Mouse (Mus musculus) liver, embryonic 14.5 days (tissue): ENCODE measurements around the gene Cnppd1. TPM values are rescaled to one million over a fixed set of nuclear protein-coding genes. Genes with fewer than 3 reads are reported as not detected.

ENCODE experiments used
- ATAC-seq: fragments of 200-750 bp; cut with Nextera tagmentation; 2 replicates; pipeline ENCODE4 v1.8.0; 2017; ENCODE audit warnings: moderate number of reproducible peaks, mild to moderate bottlenecking, moderate library complexity; ENCODE audit not compliant: insufficient read depth
- DNase-seq, 3 experiments: peaks; one replicate each; pipeline ENCODE4 v3.0.0-alpha.2; 2012 to 2013; ENCODE audit warnings: low read depth in 3 of 3, low spot score in 3 of 3
- H3K27ac ChIP-seq: fragments of 300-500 bp; sonication (generic); 2 replicates; pipeline ENCODE4 v1.5.1; 2014; ENCODE audit warnings: moderate library complexity, mild to moderate bottlenecking, control low read depth, inconsistent platforms
- H3K27me3 ChIP-seq: fragments of 300-500 bp; sonication (generic); 2 replicates; pipeline ENCODE4 v1.6.1; 2014; ENCODE audit warnings: mild to moderate bottlenecking, low read length, moderate library complexity; ENCODE audit not compliant: control insufficient read depth, insufficient read depth
- H3K36me3 ChIP-seq: fragments of 300-500 bp; sonication (generic); replicated peaks from 2 replicates; pipeline ENCODE4 v1.6.1; 2014; ENCODE audit warnings: low read depth; ENCODE audit not compliant: control insufficient read depth, insufficient read depth
- H3K4me1 ChIP-seq, 2 experiments: fragments of 200-500 bp in 1 of 2; fragments of 300-500 bp in 1 of 2; sonication (generic) in 1 of 2; replicated peaks; 2 replicates each; pipeline ENCODE4 v1.6.1; 2012 to 2014; ENCODE audit warnings: antibody characterized with exemption in 1 of 2, inconsistent platforms in 1 of 2, low read length in 1 of 2; ENCODE audit not compliant: control insufficient read depth in 2 of 2, insufficient read depth in 2 of 2
- H3K4me2 ChIP-seq: fragments of 300-500 bp; sonication (generic); 2 replicates; pipeline ENCODE4 v1.6.1; 2014; ENCODE audit warnings: low read depth, mild to moderate bottlenecking, control low read depth, moderate library complexity
- H3K4me3 ChIP-seq, 2 experiments: fragments of 200-500 bp in 1 of 2; fragments of 300-500 bp in 1 of 2; sonication (generic) in 1 of 2; 2 replicates each; pipeline ENCODE4 v1.5.1; 2012 to 2014; ENCODE audit warnings: low read depth in 2 of 2, low read length in 2 of 2, mild to moderate bottlenecking in 2 of 2, control low read depth in 1 of 2, inconsistent platforms in 1 of 2, moderate library complexity in 1 of 2; ENCODE audit not compliant: insufficient read depth in 1 of 2
- H3K9ac ChIP-seq: fragments of 300-500 bp; sonication (generic); replicated peaks from 2 replicates; pipeline ENCODE4 v1.6.1; 2014; ENCODE audit warnings: mild to moderate bottlenecking, control low read depth, moderate library complexity
- H3K9me3 ChIP-seq: fragments of 300-500 bp; sonication (generic); 2 replicates; pipeline ENCODE4 v1.6.1; 2016; ENCODE audit warnings: low read length, mixed read lengths; ENCODE audit not compliant: control insufficient read depth
- CTCF ChIP-seq: IDR thresholded peaks from 2 replicates; pipeline ENCODE4 v1.5.1; 2016; ENCODE audit warnings: antibody characterized with exemption, low read depth, control low read depth
- EP300 ChIP-seq: IDR thresholded peaks from 2 replicates; pipeline ENCODE4 v1.6.1; 2016; ENCODE audit warnings: antibody characterized with exemption, low read depth
- WGBS: fragments of 180-500 bp; shearing (Covaris S2); extraction: QIAGEN DNeasy Blood & Tissue Kit; methylation state at CpG from one replicate; pipeline ENCODE4 v1.1.7; 2014; ENCODE audit not compliant: insufficient replicate concordance; 5-methylcytosine and 5-hydroxymethylcytosine counted together
- polyA plus RNA-seq, 2 experiments: library from polyadenylated mRNA; depleted of rRNA in 1 of 2; stranded (reverse) in 1 of 2; unstranded in 1 of 2; fragments of >200 nt; fragmentation: Nextera tagmentation in 1 of 2; extraction: Ambion mirVana in 1 of 2; gene quantifications; 2 replicates each; pipeline versions ENCODE4 v1.2.1 to v1.2.3; 2012 to 2014

Gene Cnppd1
- polyA plus RNA-seq, 2 experiments = 31.1 to 33.3 TPM

- ATAC-seq = no peak
- peaks cover 46 to 58% of the 10 kb centered on the region in 2 experiments for H3K4me1 ChIP-seq
- H3K4me2 ChIP-seq = peak overlapping the region; percentile 71
- H3K9me3 ChIP-seq = no peaks in the 10 kb centered on the region
- H3K27ac ChIP-seq = peak overlapping the region; percentile 94
- 45% methylated on average over 2 of the region's 2 CpGs for WGBS
- TF ChIP-seq CTCF = no peak
- TF ChIP-seq EP300 = peak; percentile 64
- no peaks in the 10 kb centered on the region for H3K27me3 ChIP-seq
- no peak overlapping the region; the same call in 1 of the 2 replicates for H3K9ac ChIP-seq
- H3K36me3 ChIP-seq = peaks cover 52% of the 10 kb centered on the region
- peak overlapping the region in 1 of 2 experiments; percentile 27; a peak in 1 of 4 replicates for H3K4me3 ChIP-seq
- DNase-seq = peak; percentile 47 to 56 (median 50)
Measured at GRCm38 (mm10) chr1:75138448-75138847, 4.1 kb downstream of the Cnppd1 start.

- peak; percentile 73 to 79 (median 75) for DNase-seq
- Histone ChIP-seq H3K36me3 (peaks cover 52% of the 10 kb centered on the region), H3K4me3 (peak overlapping the region; percentile 25 to 38; a peak in 3 of 4 replicates), H3K9ac (peak overlapping the region; percentile 73), H3K27me3 (no peaks in the 10 kb centered on the region), H3K4me1 (peaks cover 46 to 55% of the 10 kb centered on the region in 2 experiments), H3K27ac (peak overlapping the region; percentile 94), H3K4me2 (peak overlapping the region; percentile 71), H3K9me3 (no peaks in the 10 kb centered on the region)
- ATAC-seq = peak; percentile 89
- WGBS = 6% methylated on average over 3 of the region's 3 CpGs
- TF ChIP-seq EP300 = peak; percentile 93
- TF ChIP-seq CTCF = peak; percentile 27
Measured at GRCm38 (mm10) chr1:75136730-75137129, 5.8 kb downstream of the Cnppd1 start.

- Histone ChIP-seq H3K36me3 (peaks cover 52% of the 10 kb centered on the region), H3K9ac (peak overlapping the region; percentile 73), H3K9me3 (no peaks in the 10 kb centered on the region), H3K4me3 (peak overlapping the region; percentile 25 to 38; a peak in 3 of 4 replicates), H3K4me2 (peak overlapping the region; percentile 71), H3K4me1 (peaks cover 46 to 55% of the 10 kb centered on the region in 2 experiments), H3K27ac (peak overlapping the region; percentile 94), H3K27me3 (no peaks in the 10 kb centered on the region)
- ATAC-seq (peak; percentile 74), DNase-seq (no peak)
- 20% methylated on average over 6 of the region's 6 CpGs for WGBS
- TF ChIP-seq CTCF = no peak
- TF ChIP-seq EP300 = no peak
Measured at GRCm38 (mm10) chr1:75136293-75136692, 6.2 kb downstream of the Cnppd1 start.

GRCm38 (mm10) chr1:75133421-75134207 lies 8.9 kb downstream of the Cnppd1 start, which contains the start of gene Slc23a3:
Gene Slc23a3, minus strand, starts transcription at chr1:75133890.
- no peak for ATAC-seq
- 52% methylated on average over 12 of the region's 12 CpGs for WGBS
- Histone ChIP-seq H3K9ac (no peak within 1 kb of the TSS; the same call in 1 of the 2 replicates), H3K4me1 (peaks cover 33 to 38% of the 10 kb centered on the region in 2 experiments), H3K27ac (no peak within 1 kb of the TSS), H3K9me3 (no peaks in the 10 kb centered on the region), H3K36me3 (peaks cover 38% of the 10 kb centered on the region), H3K4me3 (no peak within 1 kb of the TSS), H3K4me2 (peak within 1 kb of the TSS; percentile 11; the same call in 1 of the 2 replicates), H3K27me3 (no peaks in the 10 kb centered on the region)
- TF ChIP-seq CTCF = no peak
- TF ChIP-seq EP300 = no peak
- DNase-seq = no peak

GRCm38 (mm10) chr1:75128641-75129040 lies 13.9 kb downstream of the Cnppd1 start:
- no peak overlapping the region for H3K4me2 ChIP-seq
- H3K4me3 ChIP-seq = no peak overlapping the region
- TF ChIP-seq CTCF (no peak), EP300 (no peak)
- no peak for ATAC-seq
- no peak overlapping the region for H3K27ac ChIP-seq
- no peak for DNase-seq
- H3K9ac ChIP-seq = no peak overlapping the region
- 59% methylated on average over 3 of the region's 3 CpGs for WGBS
- peaks cover 12 to 15% of the 10 kb centered on the region in 2 experiments for H3K4me1 ChIP-seq
- no peaks in the 10 kb centered on the region for H3K27me3 ChIP-seq
- no peaks in the 10 kb centered on the region for H3K9me3 ChIP-seq
- no peaks in the 10 kb centered on the region for H3K36me3 ChIP-seq
